Mouse (Mus musculus): ENCODE results near the gene Lingo1. TPM values are rescaled to one million over a fixed set of nuclear protein-coding genes. Genes with fewer than 3 reads are reported as not detected.

The Lingo1 gene
- polyA plus RNA-seq, 1 experiment, result 1.2 TPM

DNA sequence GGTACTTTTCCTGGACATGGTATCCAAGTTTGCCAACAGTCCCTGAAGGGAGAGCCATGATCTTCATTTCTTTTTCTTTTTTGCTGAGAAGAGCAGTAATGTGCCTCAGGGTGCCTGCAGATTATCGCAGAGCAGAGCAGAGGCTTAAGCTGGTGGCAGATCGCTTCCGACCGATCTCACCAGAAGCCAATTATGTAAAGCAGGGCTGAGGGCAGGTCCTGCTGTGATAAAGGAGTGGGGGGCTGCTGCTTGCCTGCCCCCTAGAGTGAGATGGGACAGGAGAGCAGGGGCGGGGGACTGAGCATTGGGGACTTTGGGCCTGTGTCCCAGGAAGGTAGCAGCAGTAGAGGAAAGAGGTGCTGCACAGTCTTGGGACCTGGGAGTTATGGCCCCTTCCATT lies 186.8 kb downstream of the Lingo1 start:
- Histone ChIP-seq H3K36me3 (ENCODE audit: control insufficient read depth, insufficient read depth) (no peaks in the 10 kb centered on the region), H3ac (ENCODE audit: control insufficient read depth, insufficient read length) (no peak overlapping the region), H3K4me3 (no peak overlapping the region), H3K27me3 (ENCODE audit: control insufficient read depth, insufficient read depth, insufficient read length) (peaks cover 25% of the 10 kb centered on the region), H3K79me2 (ENCODE audit: control insufficient read depth, insufficient read depth) (no peaks in the 10 kb centered on the region), H3K4me2 (ENCODE audit: low read depth) (no peak overlapping the region)
- TF ChIP-seq MYOG (IDR thresholded peaks at IDR 0.05; ENCODE audit: control insufficient read depth in 1 of 3, insufficient read depth in 1 of 3, insufficient read length in 2 of 3, low read depth in 2 of 3), result no peak
- TF ChIP-seq REST (IDR thresholded peaks at IDR 0.05; ENCODE audit: insufficient read depth, insufficient read length), result no peak
- TF ChIP-seq TCF12 (IDR thresholded peaks at IDR 0.05; ENCODE audit: insufficient read depth, poor library complexity, severe bottlenecking), result no peak
- TF ChIP-seq MAX (IDR thresholded peaks at IDR 0.05; ENCODE audit: low read depth), result no peak

DNA sequence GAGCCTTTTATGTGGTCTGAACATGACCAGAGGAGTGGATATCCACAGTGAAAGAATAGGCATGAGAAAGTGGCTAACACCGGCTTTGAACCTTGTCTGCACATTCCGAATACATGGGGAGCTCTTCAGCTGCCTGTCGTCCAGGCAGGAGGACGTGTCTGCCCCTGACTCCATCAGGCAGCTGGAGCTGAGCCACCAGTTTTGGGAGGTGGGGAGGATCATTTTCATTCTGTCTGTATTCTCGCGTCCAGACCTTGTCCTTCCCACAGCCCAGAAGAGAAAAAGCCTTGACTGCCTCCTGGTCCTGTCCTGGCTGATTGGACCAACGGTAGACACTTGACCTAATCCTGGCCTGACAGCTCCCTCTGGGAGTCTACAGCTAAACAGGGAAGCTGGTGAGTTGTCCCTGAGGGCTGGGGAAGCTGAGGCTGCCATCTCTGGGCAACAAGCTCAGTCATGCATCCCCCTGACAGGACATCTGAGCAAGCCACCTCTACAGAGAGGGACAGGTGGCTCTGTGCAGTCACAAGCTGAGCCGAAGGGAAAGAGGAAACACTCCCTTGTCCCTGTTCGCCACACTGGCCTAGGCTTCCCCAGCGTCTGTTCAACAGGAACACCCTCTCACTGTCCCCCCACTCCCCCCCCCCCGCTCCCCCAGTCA lies 187.4 kb downstream of the Lingo1 start:
- H3K79me2 ChIP-seq (ENCODE audit: control insufficient read depth, insufficient read depth), result no peaks in the 10 kb centered on the region
- peaks cover 23% of the 10 kb centered on the region for H3K27me3 ChIP-seq (ENCODE audit: control insufficient read depth, insufficient read depth, insufficient read length)
- no peak overlapping the region for H3K4me3 ChIP-seq
- no peak overlapping the region for H3ac ChIP-seq (ENCODE audit: control insufficient read depth, insufficient read length)
- no peak for TF ChIP-seq MYOD1 (IDR thresholded peaks at IDR 0.05; ENCODE audit: control insufficient read depth in 1 of 3, insufficient read length in 2 of 3, low read depth in 2 of 3)
- no peak for TF ChIP-seq REST (IDR thresholded peaks at IDR 0.05; ENCODE audit: insufficient read depth, insufficient read length)
- TF ChIP-seq SRF (IDR thresholded peaks at IDR 0.05; ENCODE audit: control insufficient read depth, insufficient read length, low read depth), result no peak
- TF ChIP-seq POLR2AphosphoS2 (IDR thresholded peaks at IDR 0.05; ENCODE audit: insufficient read length, low read depth), result no peak
- no peak for TF ChIP-seq TCF12 (IDR thresholded peaks at IDR 0.05; ENCODE audit: insufficient read depth, poor library complexity, severe bottlenecking)
- no peaks in the 10 kb centered on the region for H3K36me3 ChIP-seq (ENCODE audit: control insufficient read depth, insufficient read depth)
- no peak overlapping the region for H3K4me2 ChIP-seq (ENCODE audit: low read depth)

DNA sequence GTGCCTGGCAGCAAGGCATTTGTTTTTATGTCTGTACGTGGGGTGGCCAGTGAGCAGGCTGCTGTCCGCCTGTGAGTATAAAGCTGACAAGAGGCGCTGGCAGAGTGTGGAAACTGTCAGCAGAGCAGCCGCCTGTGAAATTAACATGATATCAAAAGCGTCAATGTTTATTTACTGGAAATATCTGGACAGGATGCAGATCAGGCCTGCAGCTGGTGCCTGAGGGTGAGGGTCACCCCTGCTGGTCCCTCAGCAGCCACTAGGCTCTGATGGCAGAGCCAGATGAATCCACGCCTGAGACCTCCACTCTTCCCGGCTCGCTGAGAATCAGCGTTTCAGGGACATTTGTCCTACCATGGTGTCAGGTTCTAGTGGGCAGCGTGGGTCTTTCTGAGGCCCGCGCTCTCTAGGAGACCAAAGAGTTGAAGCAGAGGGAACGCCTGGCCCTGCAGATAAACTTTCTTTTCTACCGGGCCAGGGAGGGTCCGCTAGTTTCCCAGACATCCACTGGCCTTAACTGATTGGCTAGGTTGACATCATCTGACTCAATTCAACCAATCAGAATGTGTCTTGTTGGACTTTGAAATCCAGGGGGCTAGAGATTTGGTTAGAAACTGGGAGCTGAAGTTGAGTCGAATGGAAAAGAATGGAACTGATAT lies 190.1 kb downstream of the Lingo1 start:
- H3K4me2 ChIP-seq (ENCODE audit: low read depth), result no peak overlapping the region
- no peaks in the 10 kb centered on the region for H3K36me3 ChIP-seq (ENCODE audit: control insufficient read depth, insufficient read depth)
- peaks cover 26% of the 10 kb centered on the region for H3K27me3 ChIP-seq (ENCODE audit: control insufficient read depth, insufficient read depth, insufficient read length)
- TF ChIP-seq USF1 (IDR thresholded peaks at IDR 0.05; ENCODE audit: low read depth) (no peak), E2F4 (IDR thresholded peaks at IDR 0.05; ENCODE audit: insufficient read depth) (no peak), MYOD1 (IDR thresholded peaks at IDR 0.05; ENCODE audit: control insufficient read depth in 1 of 3, insufficient read length in 2 of 3, low read depth in 2 of 3) (no peak), REST (IDR thresholded peaks at IDR 0.05; ENCODE audit: insufficient read depth, insufficient read length) (no peak), MAX (IDR thresholded peaks at IDR 0.05; ENCODE audit: low read depth) (no peak), TCF12 (IDR thresholded peaks at IDR 0.05; ENCODE audit: insufficient read depth, poor library complexity, severe bottlenecking) (no peak), MYOG (IDR thresholded peaks at IDR 0.05; ENCODE audit: control insufficient read depth in 1 of 3, insufficient read depth in 1 of 3, insufficient read length in 2 of 3, low read depth in 2 of 3) (no peak), SRF (IDR thresholded peaks at IDR 0.05; ENCODE audit: control insufficient read depth, insufficient read length, low read depth) (no peak), TCF3 (IDR thresholded peaks at IDR 0.05; ENCODE audit: insufficient read length, low read depth) (no peak), POLR2AphosphoS2 (IDR thresholded peaks at IDR 0.05; ENCODE audit: insufficient read length, low read depth) (no peak), CEBPB (IDR thresholded peaks at IDR 0.05; ENCODE audit: insufficient read depth, poor library complexity, severe bottlenecking) (no peak), POLR2A (IDR thresholded peaks at IDR 0.05; ENCODE audit: insufficient read length, low read depth) (no peak)
- no peaks in the 10 kb centered on the region for H3K79me2 ChIP-seq (ENCODE audit: control insufficient read depth, insufficient read depth)
- no peak overlapping the region for H3K4me3 ChIP-seq
- H3ac ChIP-seq (ENCODE audit: control insufficient read depth, insufficient read length), result no peak overlapping the region

- no peak overlapping the region for H3K4me3 ChIP-seq
- no peak overlapping the region for H3ac ChIP-seq (ENCODE audit: control insufficient read depth, insufficient read length)
- TF ChIP-seq MAX (IDR thresholded peaks at IDR 0.05; ENCODE audit: low read depth) (no peak), MYOD1 (IDR thresholded peaks at IDR 0.05; ENCODE audit: control insufficient read depth in 1 of 3, insufficient read length in 2 of 3, low read depth in 2 of 3) (no peak), CEBPB (IDR thresholded peaks at IDR 0.05; ENCODE audit: insufficient read depth, poor library complexity, severe bottlenecking) (no peak), E2F4 (IDR thresholded peaks at IDR 0.05; ENCODE audit: insufficient read depth) (no peak), POLR2A (IDR thresholded peaks at IDR 0.05; ENCODE audit: insufficient read length, low read depth) (no peak), USF1 (IDR thresholded peaks at IDR 0.05; ENCODE audit: low read depth) (no peak), SRF (IDR thresholded peaks at IDR 0.05; ENCODE audit: control insufficient read depth, insufficient read length, low read depth) (no peak), MYOG (IDR thresholded peaks at IDR 0.05; ENCODE audit: control insufficient read depth in 1 of 3, insufficient read depth in 1 of 3, insufficient read length in 2 of 3, low read depth in 2 of 3) (no peak), TCF12 (IDR thresholded peaks at IDR 0.05; ENCODE audit: insufficient read depth, poor library complexity, severe bottlenecking) (no peak), TCF3 (IDR thresholded peaks at IDR 0.05; ENCODE audit: insufficient read length, low read depth) (no peak), REST (IDR thresholded peaks at IDR 0.05; ENCODE audit: insufficient read depth, insufficient read length) (no peak), POLR2AphosphoS2 (IDR thresholded peaks at IDR 0.05; ENCODE audit: insufficient read length, low read depth) (no peak)
- no peaks in the 10 kb centered on the region for H3K36me3 ChIP-seq (ENCODE audit: control insufficient read depth, insufficient read depth)
- peaks cover 21% of the 10 kb centered on the region for H3K27me3 ChIP-seq (ENCODE audit: control insufficient read depth, insufficient read depth, insufficient read length)
- no peak overlapping the region for H3K4me2 ChIP-seq (ENCODE audit: low read depth)
- H3K79me2 ChIP-seq (ENCODE audit: control insufficient read depth, insufficient read depth), result no peaks in the 10 kb centered on the region
Measured at GRCm38 (mm10) chr9:56605443-56605806, 190.8 kb downstream of the Lingo1 start.

All from myocyte (in vitro differentiated cells).